Mouse (Mus musculus): ENCODE measurements around the gene Flvcr1. TPM values are rescaled to one million over a fixed set of nuclear protein-coding genes. Genes with fewer than 3 reads are reported as not detected.

Gene Flvcr1
- 1 to 10 TPM; 5.3 to 5.5 TPM for total RNA-seq (2021)

DNA sequence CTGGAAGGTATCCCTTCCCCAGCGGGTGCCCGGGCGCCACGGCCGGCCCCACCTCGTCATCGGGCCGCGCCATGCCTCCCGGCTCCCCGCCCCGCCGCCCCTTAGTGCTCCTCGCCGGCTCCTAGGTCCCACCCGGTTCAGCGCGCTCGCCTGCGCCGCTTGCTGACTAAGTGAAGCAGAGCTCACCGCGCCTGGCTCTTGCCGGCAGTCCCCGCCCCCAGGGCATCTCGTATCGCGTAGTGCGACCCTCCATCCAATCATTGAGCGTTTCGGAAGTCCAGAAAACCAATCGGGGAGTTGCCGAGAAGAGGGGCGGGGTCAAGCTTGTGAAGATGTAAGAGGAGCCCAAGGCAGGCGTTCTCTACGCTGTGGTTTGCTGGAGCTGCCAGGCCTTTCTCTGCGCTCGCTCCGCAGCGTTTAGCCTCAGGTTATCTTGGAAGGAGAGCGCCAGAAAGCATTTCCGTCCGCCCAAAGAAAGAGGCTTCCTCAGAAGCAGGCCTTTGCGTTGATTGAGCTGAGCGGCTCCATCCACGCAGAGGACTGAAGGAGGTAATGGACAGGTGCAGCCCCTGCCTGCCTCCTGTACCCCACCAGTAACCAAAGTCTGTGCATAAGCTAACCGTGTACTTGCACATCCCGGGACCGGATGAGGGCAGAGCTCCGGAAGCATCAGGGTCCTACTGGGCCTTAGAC lies at the start of gene Flvcr1:
Gene Flvcr1, minus strand, starts transcription at position 138 of the 693 bp plus-strand sequence.
- intact Hi-C loops (cut with DNase I) = loop anchor here (2.0 to 5.0 kb wide), 2 partner anchors 37 to 156 kb away; partner anchors contain the start of genes Nsl1 and Tatdn3
- peak; percentile 98 for DNase-seq (ENCODE audit: low spot score)

DNA sequence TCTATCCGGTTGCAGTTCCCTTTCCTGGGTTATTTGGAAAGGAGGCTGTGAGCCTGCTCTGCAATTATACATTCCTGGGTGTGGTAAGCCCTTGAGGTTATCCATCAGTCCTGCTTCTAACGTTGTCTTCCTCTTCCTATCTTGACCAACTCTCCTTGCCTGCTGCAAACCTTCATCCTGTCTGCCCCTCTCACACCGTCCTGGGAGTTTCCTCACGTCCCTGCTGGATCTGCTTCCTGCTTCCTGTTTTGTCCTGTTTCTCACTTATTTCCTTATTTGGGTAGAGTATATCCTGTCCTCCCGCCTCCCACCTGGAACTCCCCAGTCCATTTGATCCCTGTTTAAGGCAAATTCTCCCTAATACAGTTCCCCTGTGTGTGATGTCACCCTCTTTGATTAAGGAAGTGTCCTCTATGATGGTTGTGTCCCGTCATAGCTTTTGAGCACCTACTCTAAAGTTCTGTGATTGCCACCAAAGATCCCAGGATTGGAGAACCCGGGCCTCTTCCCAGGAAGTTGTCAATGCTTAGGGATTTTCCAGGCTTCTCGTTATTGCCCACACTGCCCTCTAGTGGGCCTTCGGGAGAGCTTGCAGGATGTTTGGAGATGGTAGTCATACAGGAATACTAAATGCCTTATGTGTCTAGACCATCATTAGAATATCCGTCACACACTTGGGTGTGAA lies 49.4 kb upstream of the Flvcr1 start:
- intact Hi-C loops (cut with DNase I) = loop anchor here (2.0 to 5.0 kb wide), 2 partner anchors 52 to 131 kb away; no protein-coding TSS in a partner anchor

DNA sequence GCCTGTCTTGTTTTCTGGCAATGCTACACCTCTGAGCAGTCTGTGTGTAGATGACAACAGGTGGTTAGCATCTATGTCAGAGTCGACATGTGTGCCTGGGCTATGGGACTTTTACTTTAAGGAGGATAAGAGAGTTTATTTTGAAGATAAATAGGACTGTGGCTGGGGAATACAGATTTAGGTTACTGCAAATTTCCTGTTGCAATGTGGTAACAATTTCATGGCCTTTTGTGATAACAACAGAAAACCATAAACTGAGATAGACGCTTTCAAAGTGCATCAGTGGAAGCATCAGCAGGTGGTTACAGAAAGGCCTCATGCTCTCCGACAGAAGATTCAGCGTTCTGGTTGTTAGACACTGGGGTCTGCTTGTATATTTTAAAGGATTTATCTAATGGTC lies 47.5 kb upstream of the Flvcr1 start:
- DNase-seq (ENCODE audit: low spot score) = no peak
- intact Hi-C loops (cut with DNase I) = no loop called here

More for the DNA sequence above, 49.4 kb upstream of the Flvcr1 start:
- no peak for DNase-seq (ENCODE audit: low spot score)

DNA sequence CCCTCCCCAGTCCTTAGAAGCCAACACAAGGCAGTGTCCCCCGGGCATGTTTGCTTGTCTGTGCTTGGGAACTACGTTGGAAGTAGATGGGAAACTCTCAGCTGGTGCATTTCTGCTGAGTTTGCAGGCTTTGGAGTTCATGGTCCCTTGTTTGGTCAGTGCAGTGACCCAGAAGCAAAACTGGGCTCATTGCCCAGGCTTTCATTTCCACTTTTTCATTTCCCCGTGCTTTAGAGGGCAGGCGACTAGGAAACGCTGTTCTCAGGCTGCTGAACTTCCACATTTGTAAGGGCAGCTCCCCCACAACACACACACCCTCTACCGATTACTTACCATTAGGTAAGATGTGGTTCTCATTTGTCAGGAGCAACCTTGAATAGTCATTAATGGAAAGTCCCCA lies 47.0 kb upstream of the Flvcr1 start:
- intact Hi-C loops (cut with DNase I) = no loop called here
- DNase-seq (ENCODE audit: low spot score) = no peak

DNA sequence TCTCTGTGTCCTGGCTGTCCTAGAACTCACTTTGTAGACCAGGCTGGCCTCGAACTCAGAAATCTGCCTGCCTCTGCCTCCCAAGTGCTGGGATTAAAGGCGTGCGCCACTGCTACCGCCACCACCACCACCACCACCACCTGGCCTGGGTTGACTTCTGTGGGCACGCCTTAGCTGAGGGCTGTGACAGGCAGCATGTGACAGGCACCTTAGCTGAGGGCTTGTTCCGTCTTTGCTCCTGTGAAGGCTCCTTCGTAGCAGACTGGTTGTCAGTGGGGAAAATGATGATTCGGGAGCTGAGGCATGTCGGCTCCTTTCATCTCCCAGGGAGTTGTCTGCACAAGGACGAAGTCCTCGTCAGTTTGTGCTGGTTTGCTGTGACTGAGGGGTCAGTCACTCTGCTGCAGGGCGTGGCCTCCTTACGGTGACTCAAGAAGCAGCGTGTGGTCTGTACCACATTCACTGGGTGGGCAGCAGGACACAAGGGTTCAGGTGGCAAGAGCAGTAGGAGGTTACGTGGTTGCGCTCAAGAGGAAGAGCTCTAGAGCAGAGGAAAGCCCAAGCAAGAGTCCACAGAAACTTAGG lies 46.5 kb upstream of the Flvcr1 start:
- no peak for DNase-seq (ENCODE audit: low spot score)
- intact Hi-C loops (cut with DNase I) = no loop called here

DNA sequence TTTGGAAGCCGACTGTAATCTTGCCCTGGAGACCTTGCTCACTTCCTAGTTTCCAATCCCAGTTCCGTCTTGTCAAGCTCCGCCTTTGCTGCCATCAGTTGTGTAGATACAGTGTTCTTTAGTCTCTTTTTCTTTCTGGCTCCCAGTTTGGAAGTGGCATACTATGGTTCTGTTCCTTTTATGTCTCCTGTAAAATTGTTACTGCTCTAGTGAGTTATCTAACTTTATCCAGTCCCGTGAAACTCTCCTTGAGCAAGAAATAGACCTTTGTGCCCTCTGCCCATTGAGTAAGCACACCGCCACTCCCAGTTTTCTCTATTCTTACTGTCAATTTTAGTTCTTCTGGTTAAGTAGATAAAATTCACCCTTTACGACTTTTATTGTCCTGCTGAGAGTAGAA lies 45.7 kb upstream of the Flvcr1 start:
- intact Hi-C loops (cut with DNase I) = no loop called here
- no peak for DNase-seq (ENCODE audit: low spot score)

DNA sequence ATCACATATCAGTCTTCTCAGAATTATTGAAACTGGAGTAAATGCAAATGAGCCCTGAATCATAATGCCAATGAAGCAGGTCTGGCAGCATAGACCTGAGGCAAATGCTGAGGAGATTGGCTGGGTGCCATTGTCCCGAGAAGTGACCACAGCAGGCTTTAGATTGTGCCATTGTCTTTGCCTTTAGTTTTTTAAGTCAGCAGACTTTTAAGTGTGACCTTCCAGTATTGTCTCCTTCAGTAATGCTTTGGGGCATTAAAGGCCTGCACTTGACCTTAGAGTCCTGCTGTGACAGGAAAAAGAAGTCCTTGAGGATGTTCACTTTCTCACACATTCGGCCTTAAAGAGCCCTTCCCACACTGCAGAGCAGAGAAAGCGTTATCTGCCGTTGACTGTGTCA lies 44.3 kb upstream of the Flvcr1 start:
- no peak for DNase-seq (ENCODE audit: low spot score)
- intact Hi-C loops (cut with DNase I) = no loop called here

DNA sequence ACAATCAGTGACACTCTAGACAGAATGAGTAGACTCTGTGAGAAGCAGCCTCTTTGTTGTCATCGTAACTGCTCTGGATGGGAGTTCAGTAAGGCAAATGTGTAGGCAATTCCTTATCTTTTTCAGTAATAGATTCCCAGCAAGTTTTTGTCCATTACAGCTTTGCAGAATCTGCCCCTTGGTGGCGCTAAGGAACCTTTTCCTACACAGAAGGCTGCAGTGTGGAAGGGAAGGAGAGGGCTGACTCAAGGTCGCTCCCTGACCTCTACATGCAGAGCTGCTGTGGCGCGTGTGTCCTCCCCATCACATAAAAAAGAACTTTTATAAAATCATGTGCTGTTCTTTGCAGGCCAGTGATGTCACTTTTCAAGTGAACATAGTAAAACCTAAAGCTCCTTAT lies 42.4 kb upstream of the Flvcr1 start:
- DNase-seq (ENCODE audit: low spot score) = no peak
- intact Hi-C loops (cut with DNase I) = no loop called here

DNA sequence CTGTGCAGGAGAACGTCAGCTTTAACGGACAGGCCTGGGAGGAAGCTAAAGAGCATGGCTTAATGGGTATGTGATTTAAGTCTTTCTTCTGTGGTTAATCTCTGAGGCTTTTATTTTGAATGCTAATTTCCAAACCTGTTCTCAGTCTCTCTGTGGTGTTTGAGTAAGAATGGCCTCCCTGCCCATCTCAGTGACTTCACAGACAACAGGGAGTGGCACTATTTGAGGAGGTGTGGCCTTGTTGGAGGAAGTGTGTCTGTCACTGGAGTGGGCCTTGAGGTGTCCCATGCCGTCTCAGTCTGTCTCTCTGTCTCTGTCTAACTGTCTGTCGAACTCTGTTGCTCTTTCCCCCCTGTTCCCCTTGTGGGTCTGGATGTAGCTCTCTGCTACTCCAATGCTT lies 39.2 kb upstream of the Flvcr1 start:
- intact Hi-C loops (cut with DNase I) = no loop called here
- DNase-seq (ENCODE audit: low spot score) = no peak

DNA sequence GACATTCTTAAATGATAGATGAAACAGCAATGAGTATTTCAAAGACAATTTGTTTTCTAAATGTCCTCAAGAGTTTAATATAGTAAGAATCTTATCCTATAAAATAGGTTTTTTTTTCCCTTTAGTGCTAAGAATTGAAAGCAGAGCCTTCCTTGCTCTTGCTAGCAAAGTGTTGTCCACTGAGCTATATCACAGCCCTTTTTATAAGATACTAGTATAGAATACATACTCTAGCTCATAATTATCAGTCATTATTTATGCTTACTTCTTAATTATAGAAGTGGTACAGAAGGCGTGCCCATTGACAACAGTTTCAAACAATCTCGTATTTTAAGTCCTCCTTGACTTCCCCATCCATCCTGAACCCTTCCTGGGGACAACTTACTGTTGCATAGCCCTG lies 38.6 kb upstream of the Flvcr1 start:
- intact Hi-C loops (cut with DNase I) = no loop called here
- no peak for DNase-seq (ENCODE audit: low spot score)

DNA sequence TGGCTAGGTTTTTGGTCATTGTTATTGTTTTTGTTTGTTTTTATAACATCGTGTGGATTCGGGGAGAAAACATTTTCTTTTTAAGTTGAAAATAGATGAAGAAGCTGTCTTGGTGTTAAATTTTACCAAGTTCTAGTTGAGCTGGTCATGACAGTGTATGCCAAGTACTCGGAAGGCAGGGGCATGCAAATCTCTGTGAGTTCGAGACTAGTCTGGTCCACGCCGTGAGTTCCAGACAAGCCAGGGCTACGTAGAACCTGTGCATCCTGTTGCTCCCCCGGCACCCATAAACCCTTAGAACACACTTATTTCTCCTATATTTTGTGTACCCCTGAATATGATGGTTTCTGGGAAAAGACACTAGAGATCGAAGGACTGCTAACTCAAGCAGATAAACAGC lies 37.7 kb upstream of the Flvcr1 start:
- intact Hi-C loops (cut with DNase I) = loop anchor here (2.0 kb wide), 1 partner anchor 37 kb away; the partner anchor contains the start of gene Flvcr1
- DNase-seq (ENCODE audit: low spot score) = no peak

DNA sequence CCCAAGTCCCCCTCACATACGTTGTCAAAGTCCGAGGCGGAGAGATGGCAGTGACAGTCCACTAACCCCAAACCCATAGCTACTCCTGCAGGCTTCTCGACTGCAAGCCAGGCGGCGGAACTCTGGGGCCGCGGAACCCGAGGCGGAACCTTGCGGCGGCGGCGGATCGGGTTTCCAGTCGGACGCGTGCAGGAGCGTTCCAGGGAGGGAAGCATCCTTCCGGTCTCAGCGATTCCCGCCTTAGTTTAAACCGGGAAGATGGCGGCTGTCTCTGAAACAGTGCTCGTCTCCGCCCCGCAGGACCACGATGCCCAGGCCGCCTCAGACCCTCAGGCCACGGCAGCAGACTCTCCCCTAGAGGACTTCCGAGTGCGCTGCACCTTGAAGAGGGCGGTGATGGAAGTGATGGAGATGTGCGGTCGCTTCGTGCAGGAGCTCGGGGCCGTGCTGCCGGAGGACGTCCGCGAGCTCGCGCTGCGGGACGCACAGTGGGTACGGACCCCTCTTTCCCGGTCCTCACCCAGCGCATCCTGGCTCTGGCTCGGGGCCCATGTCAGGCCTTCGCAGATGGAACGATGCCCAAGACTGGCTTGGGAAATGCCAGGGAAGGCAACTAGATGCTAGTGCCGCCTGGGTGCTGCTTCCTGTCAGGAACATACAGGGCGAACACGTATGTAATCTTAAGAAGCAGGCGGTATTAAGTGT lies 37.0 kb upstream of the Flvcr1 start, which contains the start of the genes Tatdn3 and Nsl1:
Gene Tatdn3, minus strand, starts transcription at position 152 of the 705 bp plus-strand sequence.
Gene Nsl1, plus strand, starts transcription at position 232 of the 705 bp plus-strand sequence.
- peak; percentile 75 for DNase-seq (ENCODE audit: low spot score)
- intact Hi-C loops (cut with DNase I) = loop anchor here (2.0 kb wide), 1 partner anchor 36 kb away; the partner anchor contains the start of gene Flvcr1

DNA sequence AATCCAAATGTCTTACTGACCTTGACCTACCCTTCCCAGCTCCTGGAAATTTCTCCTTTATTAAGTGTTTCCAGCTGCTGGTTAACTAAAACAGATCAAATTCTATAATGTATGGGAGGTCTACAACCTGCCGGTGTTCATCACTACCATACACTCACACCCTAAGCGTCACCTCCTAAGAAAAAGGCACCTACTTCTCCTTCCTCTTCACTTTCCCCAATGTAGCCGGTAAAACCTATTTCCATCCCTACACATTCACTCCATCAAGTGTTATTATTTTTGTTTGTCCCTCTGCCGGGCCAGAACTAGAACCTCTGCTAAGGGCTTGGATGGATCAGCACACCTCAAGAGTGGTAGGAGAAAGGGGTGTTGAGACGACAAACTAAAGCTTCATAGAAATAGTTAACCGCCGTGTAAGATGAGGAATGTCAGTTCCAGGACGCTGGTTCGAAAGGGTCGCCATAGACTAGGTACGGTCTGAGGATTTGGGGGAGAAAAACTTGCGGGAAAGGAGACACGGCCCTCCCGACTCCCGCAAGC lies 36.4 kb upstream of the Flvcr1 start:
- no peak for DNase-seq (ENCODE audit: low spot score)
- intact Hi-C loops (cut with DNase I) = loop anchor here (2.0 kb wide), 1 partner anchor 36 kb away; the partner anchor contains the start of gene Flvcr1

DNA sequence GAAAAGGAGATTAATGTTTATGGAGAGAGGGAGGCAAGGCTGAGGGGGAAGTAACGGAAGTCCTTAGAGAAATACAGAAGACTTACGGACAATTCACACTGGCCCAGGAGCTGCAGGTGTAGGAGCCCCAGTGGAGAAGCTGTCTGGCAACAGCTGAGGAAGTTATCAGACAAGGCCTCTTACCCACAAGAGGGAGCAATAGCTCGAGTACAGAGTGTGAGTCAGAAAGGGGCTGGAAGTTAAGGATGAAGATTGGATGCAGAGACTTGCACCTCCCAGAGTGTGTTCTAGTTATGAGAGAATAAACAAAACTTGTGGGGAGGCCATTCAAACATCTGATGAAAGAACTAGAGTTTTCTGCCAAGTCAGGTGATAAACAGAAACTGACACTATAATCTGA lies 31.5 kb upstream of the Flvcr1 start:
- intact Hi-C loops (cut with DNase I) = no loop called here
- DNase-seq (ENCODE audit: low spot score) = no peak

DNA sequence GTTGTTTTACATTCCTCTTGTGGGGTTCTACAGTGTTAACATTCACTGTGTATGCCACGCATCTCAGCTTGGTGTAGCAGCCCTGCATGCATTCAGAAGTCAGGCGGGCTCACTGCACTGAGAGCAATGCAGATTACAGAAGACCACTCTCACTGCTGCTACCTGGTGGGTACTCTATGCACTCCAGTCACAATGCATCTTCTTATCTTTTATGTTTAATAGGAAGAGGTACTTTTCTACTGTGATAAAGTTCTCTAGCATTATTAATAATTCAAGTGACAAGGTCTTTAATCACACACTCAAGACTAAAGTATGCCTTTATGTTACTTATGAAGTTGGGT lies 29.5 kb upstream of the Flvcr1 start:
- intact Hi-C loops (cut with DNase I) = no loop called here
- no peak for DNase-seq (ENCODE audit: low spot score)

DNA sequence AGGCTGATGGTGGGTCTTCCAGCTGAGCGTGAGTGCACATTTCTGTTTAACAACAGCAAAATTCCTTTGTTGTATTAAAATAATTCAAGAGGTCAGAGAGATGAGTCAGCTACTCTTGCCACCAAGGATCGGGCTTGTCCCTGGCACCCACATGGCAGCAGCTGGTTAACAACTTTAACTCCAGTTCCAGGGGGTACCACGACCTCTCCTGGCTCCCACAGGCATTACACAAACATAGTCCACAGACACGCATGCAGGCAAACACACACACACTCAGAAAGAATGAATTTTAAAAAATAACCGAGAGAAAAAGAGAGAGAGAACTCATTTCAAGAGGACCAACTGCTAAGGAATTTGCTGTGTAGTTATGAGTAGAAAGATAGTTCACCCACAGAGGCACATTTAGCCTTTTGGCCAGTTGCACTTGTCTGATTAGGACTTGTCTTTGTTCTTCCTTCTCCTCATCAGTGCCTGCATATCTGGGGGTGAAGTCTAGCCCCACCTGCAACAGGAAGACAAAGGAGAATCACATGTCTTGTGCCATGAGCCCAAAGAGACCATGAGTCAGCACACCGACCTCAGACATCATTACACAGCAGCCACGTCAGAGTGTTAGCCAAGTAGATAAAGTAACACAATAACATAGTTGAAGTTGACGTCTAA lies 29.0 kb upstream of the Flvcr1 start:
- DNase-seq (ENCODE audit: low spot score) = no peak
- intact Hi-C loops (cut with DNase I) = no loop called here

DNA sequence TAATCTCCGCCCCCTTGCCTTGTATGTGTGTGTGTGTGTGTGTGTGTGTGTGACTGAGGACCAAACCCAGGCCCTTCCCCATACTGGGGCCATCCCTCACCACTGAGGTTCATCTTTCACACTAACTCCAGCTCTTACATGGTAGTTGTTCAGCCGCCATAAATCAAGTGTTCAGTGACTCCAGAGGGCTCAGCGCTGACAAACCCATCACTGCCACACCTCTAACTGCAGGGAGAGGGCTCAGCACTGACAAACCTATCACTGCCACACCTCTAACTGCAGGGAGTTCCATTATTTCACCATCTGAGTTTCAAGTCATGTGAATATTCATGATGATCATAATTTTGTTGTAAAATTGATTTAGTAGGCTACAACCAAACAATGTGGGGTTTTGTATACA lies 27.6 kb upstream of the Flvcr1 start:
- DNase-seq (ENCODE audit: low spot score) = no peak
- intact Hi-C loops (cut with DNase I) = no loop called here

DNA sequence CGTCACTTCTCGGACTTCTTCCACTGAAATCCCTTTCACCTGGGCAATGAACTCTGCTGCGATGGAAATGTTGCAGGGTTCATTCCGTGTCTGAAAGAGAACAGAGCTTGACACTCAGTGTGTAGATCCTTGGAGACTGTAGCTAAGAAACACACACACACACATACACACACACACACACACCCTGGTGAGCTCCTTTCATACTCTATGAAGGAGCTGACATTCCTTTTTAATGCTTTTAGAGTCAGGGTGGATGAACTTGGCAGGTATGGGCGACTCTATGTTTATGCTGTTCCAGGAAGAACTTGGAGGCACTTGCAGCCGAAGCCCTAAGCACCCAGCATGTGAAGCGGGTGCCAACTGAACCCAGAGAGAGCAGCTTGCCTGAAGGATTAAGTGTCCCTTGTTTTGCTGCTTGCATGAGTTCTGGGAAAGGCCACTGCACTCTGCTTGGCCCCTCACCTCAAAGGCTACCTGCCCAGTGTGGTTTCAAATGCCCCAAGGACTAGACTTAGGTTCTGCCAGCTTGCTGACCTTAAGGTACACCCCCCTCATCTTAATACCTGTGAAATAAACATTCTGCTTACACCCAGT lies 20.4 kb upstream of the Flvcr1 start:
- intact Hi-C loops (cut with DNase I) = no loop called here
- DNase-seq (ENCODE audit: low spot score) = no peak

DNA sequence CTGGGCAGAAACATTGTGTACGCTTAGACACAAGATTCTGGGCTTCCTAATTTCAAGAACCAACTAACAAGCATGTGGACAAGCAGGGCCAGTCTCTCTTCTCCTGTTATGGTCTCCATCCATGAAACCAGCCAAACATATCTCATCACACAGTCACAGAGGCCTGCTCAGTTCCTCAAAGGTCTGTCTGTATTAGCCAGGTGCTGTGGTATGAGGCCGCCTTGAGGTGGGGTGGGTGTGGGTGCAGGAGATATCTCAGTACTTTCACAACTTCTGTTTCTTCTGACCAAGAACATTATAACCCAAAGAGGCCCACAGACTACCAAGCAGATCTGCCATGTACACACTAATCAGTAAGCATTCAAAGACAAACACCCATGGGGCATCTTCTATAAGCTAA lies 19.3 kb upstream of the Flvcr1 start:
- no peak for DNase-seq (ENCODE audit: low spot score)
- intact Hi-C loops (cut with DNase I) = no loop called here
